Mouse (Mus musculus) G1E (cell line): Measurements from ENCODE around the gene Rab40b.

ENCODE experiments used
- CTCF ChIP-seq: IDR thresholded peaks from 2 replicates; pipeline ENCODE4 v1.5.1; 2012; ENCODE audit warnings: low read depth, low read length, inconsistent platforms, mixed read lengths
- POLR2AphosphoS5 ChIP-seq: IDR thresholded peaks from 2 replicates; pipeline ENCODE4 v1.6.1; 2012; ENCODE audit warnings: low read depth, low read length, inconsistent platforms; ENCODE audit not compliant: insufficient replicate concordance

- no peak for TF ChIP-seq CTCF
- TF ChIP-seq POLR2AphosphoS5, result no peak
Observed at GRCm38 (mm10) chr11:121378644-121379043, 9.4 kb downstream of the Rab40b start.
